Mouse (Mus musculus) megakaryocyte-erythroid progenitor cell, adult 5-6 weeks (primary cell): ENCODE data around the gene Ankrd66. TPM values are rescaled to one million over a fixed set of nuclear protein-coding genes. Genes with fewer than 3 reads are reported as not detected.
"Not testable (repeated sequence)": the region's sequence is repeated elsewhere in the genome, so short reads cannot be mapped to it uniquely, and the experiment has no call there.

ENCODE experiments used
- ATAC-seq: replicated peaks from 2 replicates; pipeline ENCODE4 v1.8.0; 2016; ENCODE audit warnings: mild to moderate bottlenecking, inconsistent platforms; ENCODE audit not compliant: severe bottlenecking, poor library complexity, low FRiP score, low TSS enrichment
- total RNA-seq, 2 experiments: library from RNA; stranded (forward) in 1 of 2; stranded (reverse) in 1 of 2; fragments of 200-1000, 215-1000 nt in 1 of 2; fragments of >200 nt in 1 of 2; fragmentation: Nextera tagmentation in 1 of 2; gene quantifications; 2 replicates each; pipeline ENCODE4 v1.2.3; 2014 to 2017

Gene Ankrd66
- total RNA-seq, 2 experiments from 2014 or later: not detected

GRCm38 (mm10) chr17:43551122-43551630, 7.7 kb upstream of the Ankrd66 start:
- no peak for ATAC-seq

GRCm38 (mm10) chr17:43544040-43544439, 601 bp upstream of the Ankrd66 start:
- no peak for ATAC-seq

- ATAC-seq: no peak
These were observed 4.7 kb downstream of the Ankrd66 start for GRCm38 (mm10) chr17:43538767-43539166.

DNA sequence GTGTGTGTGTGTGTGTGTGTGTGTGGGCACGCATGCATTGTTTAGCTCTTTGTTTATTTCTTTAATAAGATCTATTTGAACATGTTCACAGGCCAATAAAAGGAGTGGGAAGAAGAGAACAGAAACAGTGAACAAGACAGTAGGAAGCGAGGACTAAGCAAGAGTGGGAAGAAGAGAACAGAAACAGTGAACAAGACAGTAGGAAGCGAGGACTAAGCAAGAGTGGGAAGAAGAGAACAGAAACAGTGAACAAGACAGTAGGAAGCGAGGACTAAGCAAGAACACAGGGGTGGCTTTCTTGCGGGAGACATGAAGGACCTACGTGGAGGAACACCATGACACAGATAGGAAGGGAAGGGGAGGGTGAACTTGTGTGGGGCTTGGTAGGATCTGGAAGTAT, 6.6 kb downstream of the Ankrd66 start:
- ATAC-seq: not testable (repeated sequence)

DNA sequence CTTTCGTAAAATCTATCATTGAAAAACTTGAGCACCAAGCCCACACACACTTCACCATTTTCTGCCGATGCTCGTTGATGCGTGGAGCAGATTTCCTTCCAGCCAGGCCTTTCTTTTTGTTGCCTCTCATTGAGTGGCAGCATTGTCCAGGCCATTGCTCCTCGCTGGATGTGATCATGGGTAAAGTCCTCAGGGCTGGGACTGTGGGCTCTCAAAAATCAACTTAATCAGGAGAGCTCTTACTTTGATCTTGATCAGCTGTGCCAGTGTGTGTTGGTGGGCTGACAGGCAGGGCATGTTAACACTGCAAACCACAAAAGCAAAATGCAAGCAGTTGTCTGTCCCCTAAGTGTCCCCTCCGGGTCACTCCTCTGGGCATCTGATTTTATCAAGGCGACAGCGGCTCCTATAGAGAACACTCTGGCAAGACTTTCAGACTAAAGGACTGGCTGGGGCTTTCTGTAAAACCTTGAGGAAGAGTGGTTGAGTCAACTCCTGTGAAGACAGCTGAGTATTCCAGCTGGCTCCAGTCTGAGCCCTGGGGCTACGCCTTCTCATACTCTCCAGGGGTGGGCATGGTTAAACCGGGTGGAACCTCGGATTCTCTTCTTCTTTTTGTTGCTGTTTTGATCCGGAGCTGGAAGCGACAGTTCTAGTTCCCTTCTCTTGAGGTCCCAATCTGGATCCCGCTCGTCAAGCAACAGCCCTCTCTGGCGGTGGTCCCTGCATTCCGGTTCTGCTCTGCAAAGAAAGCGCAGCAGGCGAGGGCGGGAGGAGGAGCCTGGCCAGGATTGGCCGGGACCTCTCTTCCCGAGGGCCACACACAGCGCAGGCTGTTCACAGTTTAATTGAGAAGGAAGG, 8.8 kb downstream of the Ankrd66 start:
- 0 out of 2 replicates have a peak, but pooled peaks have one; percentile 22 for ATAC-seq

DNA sequence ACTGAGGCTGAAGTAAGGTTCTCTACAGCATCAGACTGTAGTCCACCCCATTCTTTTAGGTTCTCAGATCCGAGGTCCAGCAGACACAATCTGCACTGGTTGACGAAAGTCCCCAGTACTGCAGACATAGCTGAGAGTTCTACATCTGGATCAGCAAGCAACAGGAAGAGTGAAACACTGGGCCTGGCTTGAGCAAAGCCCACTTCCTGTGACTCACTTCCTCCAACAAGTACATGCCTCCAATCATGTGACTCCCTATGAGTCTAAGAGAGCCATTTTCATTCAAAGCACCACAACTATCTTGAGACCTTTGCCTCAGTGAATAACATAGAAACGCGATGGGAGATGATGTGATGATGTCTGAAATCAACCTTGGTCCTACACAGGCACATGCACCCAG, 12.2 kb downstream of the Ankrd66 start:
- no peak for ATAC-seq

DNA sequence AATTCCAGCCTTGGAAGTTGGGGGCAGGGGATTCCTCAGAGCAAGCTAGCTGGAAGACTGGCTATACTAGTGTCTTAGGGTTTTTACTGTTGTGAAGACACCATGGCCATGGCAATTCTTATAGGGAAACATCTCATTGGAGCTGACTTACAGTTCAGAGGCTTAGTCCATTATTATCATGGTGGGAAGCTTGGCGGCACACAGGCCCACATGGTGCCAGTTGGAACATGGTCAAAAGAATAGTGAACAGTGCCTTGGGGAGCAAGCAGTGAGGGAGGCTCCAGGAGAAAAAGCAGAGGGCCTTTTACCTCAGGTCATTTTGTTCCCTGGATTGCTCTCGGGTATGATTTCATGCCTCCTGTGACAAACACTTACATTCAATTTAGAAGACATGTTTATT, 12.9 kb downstream of the Ankrd66 start:
- ATAC-seq: no peak

- ATAC-seq: no peak
These were observed 23.3 kb downstream of the Ankrd66 start for GRCm38 (mm10) chr17:43520166-43520565.

- ATAC-seq: peak; percentile 79
These were observed 24.6 kb downstream of the Ankrd66 start for GRCm38 (mm10) chr17:43518644-43519409.

- no peak for ATAC-seq
These were observed 32.7 kb downstream of the Ankrd66 start for GRCm38 (mm10) chr17:43510782-43511181.

GRCm38 (mm10) chr17:43504594-43504934, 38.9 kb downstream of the Ankrd66 start:
- no peak for ATAC-seq

DNA sequence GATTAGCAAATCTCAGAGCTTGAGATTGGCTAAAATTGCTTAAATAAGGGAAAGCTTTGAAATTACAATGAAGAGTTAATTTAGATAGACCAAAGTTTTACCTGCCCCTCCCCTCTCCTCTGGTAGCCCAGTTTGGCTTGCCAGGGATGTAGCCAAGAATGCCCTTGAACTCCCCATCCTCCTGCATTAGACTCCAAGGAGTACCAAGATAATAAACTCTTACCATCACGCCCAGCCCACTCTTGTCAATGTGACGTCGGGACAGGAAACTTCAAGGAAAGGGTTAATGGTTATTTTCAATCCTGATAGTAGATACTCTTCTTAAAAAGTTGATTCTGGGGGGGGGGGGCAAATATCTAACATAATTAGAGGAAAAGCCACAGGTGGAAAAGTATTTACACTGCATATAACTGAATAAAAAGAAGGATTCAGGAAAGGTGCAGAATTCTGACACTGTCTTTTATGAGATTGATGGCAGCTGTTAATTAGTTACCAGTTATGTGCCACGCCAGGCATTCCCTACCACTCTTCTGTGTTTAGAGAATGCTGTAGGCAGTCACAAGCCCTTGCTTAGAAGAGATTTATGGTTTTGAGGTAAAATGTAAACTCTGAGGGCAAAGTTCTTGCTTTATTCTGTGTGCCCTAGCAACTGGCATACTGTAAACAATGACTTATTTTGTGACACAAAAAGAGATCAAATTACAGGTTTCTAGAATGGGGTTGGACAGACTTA, 39.4 kb downstream of the Ankrd66 start:
- ATAC-seq: no peak

DNA sequence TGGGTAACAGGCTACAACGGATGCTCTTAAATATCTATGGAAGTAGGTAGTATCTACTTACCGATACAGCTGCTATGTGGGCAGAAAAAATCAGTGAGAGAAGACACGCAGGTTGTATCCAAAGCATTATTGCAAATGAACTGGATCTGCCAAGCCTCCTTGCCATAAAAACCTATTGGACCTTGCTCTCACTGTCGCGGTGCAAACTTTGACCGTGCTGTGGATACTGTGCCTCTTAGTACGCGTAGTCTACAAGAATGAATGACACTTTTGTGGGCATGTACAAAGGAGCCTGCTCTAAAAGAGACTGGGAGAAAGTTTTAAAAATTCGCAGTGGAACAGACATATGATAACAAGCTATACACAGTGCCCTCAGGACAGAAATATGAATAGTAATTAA, 40.8 kb downstream of the Ankrd66 start, which contains the start of gene Mep1a:
Gene Mep1a (minus strand): TSS at position 221 of the 400 bp plus-strand sequence.
- no peak for ATAC-seq

- no peak for ATAC-seq
These were observed 41.8 kb downstream of the Ankrd66 start for GRCm38 (mm10) chr17:43501631-43502030.

GRCm38 (mm10) chr17:43501223-43501622, 42.2 kb downstream of the Ankrd66 start:
- no peak for ATAC-seq

GRCm38 (mm10) chr17:43500513-43500912, 42.9 kb downstream of the Ankrd66 start:
- no peak for ATAC-seq

DNA sequence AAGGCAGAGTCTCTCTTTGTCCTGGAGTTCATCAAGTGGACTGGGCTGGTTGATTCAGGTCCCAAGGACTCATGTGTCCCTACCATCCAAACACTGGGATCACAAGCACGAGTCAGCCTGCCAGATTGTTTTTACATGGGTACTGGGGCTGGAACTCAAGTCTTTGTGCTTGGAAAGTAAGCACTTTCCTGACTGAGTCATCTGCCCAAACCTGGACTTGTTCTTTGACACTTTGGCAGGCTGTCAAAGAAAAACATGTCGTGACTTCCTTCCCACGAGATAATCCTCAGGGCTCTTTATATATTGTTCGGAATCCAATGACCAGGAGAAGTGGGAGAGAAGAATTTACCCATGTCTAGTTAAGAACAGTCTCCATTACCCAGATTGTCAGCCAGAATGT, 45.9 kb downstream of the Ankrd66 start:
- ATAC-seq: no peak

- no peak for ATAC-seq
These were observed 47.9 kb downstream of the Ankrd66 start for GRCm38 (mm10) chr17:43495502-43495901.

DNA sequence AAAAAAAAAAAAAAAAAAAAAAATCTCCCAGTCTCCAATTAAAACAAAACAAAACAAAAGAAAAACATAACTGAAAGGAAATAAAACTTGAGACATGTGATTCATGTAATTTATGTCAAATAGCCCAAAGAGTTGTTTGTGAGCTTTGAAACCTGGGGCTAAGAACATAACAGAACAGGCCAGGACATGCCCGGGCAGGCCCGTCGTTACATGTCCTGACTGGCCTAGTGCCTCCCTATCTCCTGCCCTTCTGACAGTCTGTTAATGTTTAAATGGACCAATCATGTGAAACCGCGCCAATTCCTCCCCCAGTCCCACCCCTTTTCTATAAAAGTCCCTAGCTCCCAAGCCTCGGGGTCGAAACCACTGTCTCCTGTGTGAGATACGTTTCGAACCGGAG, 53.1 kb downstream of the Ankrd66 start:
- not testable (repeated sequence) for ATAC-seq
